Mouse (Mus musculus) CH12.LX (cell line): ENCODE results near the gene Ppp1r37. TPM values are rescaled to one million over a fixed set of nuclear protein-coding genes. Genes with fewer than 3 reads are reported as not detected.

Experiments used
- DNase-seq: peaks from one replicate; pipeline ENCODE4 v3.0.0-alpha.2; 2013; ENCODE audit errors: extremely low read depth
- H3K27ac ChIP-seq: 2 replicates; pipeline ENCODE4 v1.5.1; 2012; ENCODE audit warnings: low read depth, mild to moderate bottlenecking, control low read depth, moderate library complexity; ENCODE audit not compliant: insufficient read depth
- H3K27me3 ChIP-seq: replicated peaks from 2 replicates; pipeline ENCODE3; 2012; ENCODE audit warnings: inconsistent platforms
- H3K36me3 ChIP-seq, 2 experiments: replicated peaks in 1 of 2; 2 replicates each; pipeline versions ENCODE3 to v1.6.1; 2012; ENCODE audit warnings: inconsistent platforms in 1 of 2, low read length in 1 of 2, mild to moderate bottlenecking in 1 of 2, mixed read lengths in 1 of 2, moderate library complexity in 1 of 2; ENCODE audit not compliant: control insufficient read depth in 1 of 2, insufficient read depth in 1 of 2
- H3K4me1 ChIP-seq, 2 experiments: 2 replicates each; pipeline ENCODE4 v1.6.1; 2012; ENCODE audit warnings: inconsistent platforms in 1 of 2, moderate library complexity in 1 of 2; ENCODE audit not compliant: insufficient read depth in 2 of 2, control insufficient read depth in 1 of 2
- H3K4me2 ChIP-seq: 2 replicates; pipeline ENCODE4 v1.6.1; 2012; ENCODE audit warnings: low read depth, mild to moderate bottlenecking, control low read depth; ENCODE audit not compliant: poor library complexity, insufficient read depth, severe bottlenecking
- H3K4me3 ChIP-seq, 3 experiments: fragments of 150-350 bp in 1 of 3; sonication (generic) in 1 of 3; replicated peaks in 1 of 3; 2 replicates each; pipeline versions ENCODE3 to v1.5.1; 2011 to 2012; ENCODE audit warnings: low read depth in 2 of 3, low read length in 2 of 3, mild to moderate bottlenecking in 2 of 3, moderate library complexity in 2 of 3, control low read depth in 1 of 3, improper control_type of control experiment in 1 of 3, inconsistent platforms in 1 of 3, mixed read lengths in 1 of 3; ENCODE audit not compliant: poor library complexity in 1 of 3
- H3K79me2 ChIP-seq: replicated peaks from 2 replicates; pipeline ENCODE4 v1.6.1; 2012; ENCODE audit warnings: mild to moderate bottlenecking, moderate library complexity; ENCODE audit not compliant: control insufficient read depth, poor library complexity, insufficient read depth, severe bottlenecking; ENCODE audit errors: extremely low read depth
- H3K9ac ChIP-seq: 2 replicates; pipeline ENCODE4 v1.6.1; 2012; ENCODE audit warnings: low read depth, mild to moderate bottlenecking, control low read depth, moderate library complexity; ENCODE audit not compliant: insufficient read depth
- H3K9me3 ChIP-seq: replicated peaks from 2 replicates; pipeline ENCODE3; 2012; ENCODE audit warnings: low read length, inconsistent platforms, mixed read lengths
- BHLHE40 ChIP-seq: IDR thresholded peaks from 2 replicates; pipeline ENCODE4 v1.6.1; 2011; ENCODE audit warnings: mild to moderate bottlenecking, low read depth, low read length, improper control_type of control experiment
- CTCF ChIP-seq, 2 experiments: IDR thresholded peaks in 1 of 2; conservative IDR thresholded peaks in 1 of 2; 2 replicates each; pipeline ENCODE4 v1.5.1; 2011 to 2012; ENCODE audit warnings: low read depth in 2 of 2, low read length in 2 of 2, improper control_type of control experiment in 1 of 2, inconsistent platforms in 1 of 2, mild to moderate bottlenecking in 1 of 2, moderate library complexity in 1 of 2
- E2F4 ChIP-seq: IDR thresholded peaks from 2 replicates; pipeline ENCODE4 v1.6.1; 2011; ENCODE audit warnings: low read depth, low read length, improper control_type of control experiment; ENCODE audit not compliant: insufficient replicate concordance
- EP300 ChIP-seq: IDR thresholded peaks from 2 replicates; pipeline ENCODE4 v1.6.1; 2011; ENCODE audit warnings: low read length, improper control_type of control experiment
- GABPA ChIP-seq: IDR thresholded peaks from 2 replicates; pipeline ENCODE4 v1.6.1; 2012; ENCODE audit warnings: low read depth, low read length, improper control_type of control experiment, inconsistent platforms; ENCODE audit not compliant: insufficient replicate concordance
- IRF4 ChIP-seq: IDR thresholded peaks from 2 replicates; pipeline ENCODE4 v1.6.1; 2014; ENCODE audit warnings: low read depth, mild to moderate bottlenecking, inconsistent platforms, low read length, improper control_type of control experiment
- JUN ChIP-seq: IDR thresholded peaks from 2 replicates; pipeline ENCODE4 v1.6.1; 2011; ENCODE audit warnings: low read depth, mild to moderate bottlenecking, low read length, improper control_type of control experiment, moderate library complexity; ENCODE audit not compliant: insufficient read depth
- KAT2A ChIP-seq: IDR thresholded peaks from 2 replicates; pipeline ENCODE4 v1.6.1; 2012; ENCODE audit warnings: low read length, improper control_type of control experiment, inconsistent platforms; ENCODE audit not compliant: insufficient replicate concordance
- MAX ChIP-seq: IDR thresholded peaks from 2 replicates; pipeline ENCODE4 v1.6.1; 2011; ENCODE audit warnings: low read length, improper control_type of control experiment
- MXI1 ChIP-seq: IDR thresholded peaks from 2 replicates; pipeline ENCODE4 v1.6.1; 2011; ENCODE audit warnings: mild to moderate bottlenecking, low read depth, low read length, improper control_type of control experiment
- MYC ChIP-seq: IDR thresholded peaks from 2 replicates; pipeline ENCODE4 v1.6.1; 2011; ENCODE audit warnings: low read depth, mild to moderate bottlenecking, improper control_type of control experiment, low read length
- NELFE ChIP-seq: IDR thresholded peaks from 2 replicates; pipeline ENCODE4 v1.6.1; 2011; ENCODE audit warnings: low read depth, low read length, improper control_type of control experiment
- SIN3A ChIP-seq: IDR thresholded peaks from 2 replicates; pipeline ENCODE4 v1.6.1; 2012; ENCODE audit warnings: low read length, improper control_type of control experiment, inconsistent platforms
- SMC3 ChIP-seq: IDR thresholded peaks from 2 replicates; pipeline ENCODE4 v1.6.1; 2011; ENCODE audit warnings: low read depth, low read length, improper control_type of control experiment
- TBP ChIP-seq: conservative IDR thresholded peaks from 2 replicates; pipeline ENCODE4 v1.6.1; 2011; ENCODE audit warnings: low read depth, low read length, improper control_type of control experiment
- TCF12 ChIP-seq: IDR thresholded peaks from 2 replicates; pipeline ENCODE4 v1.6.1; 2014; ENCODE audit warnings: low read depth, mild to moderate bottlenecking, inconsistent platforms, low read length, improper control_type of control experiment
- UBTF ChIP-seq: IDR thresholded peaks from 2 replicates; pipeline ENCODE4 v1.6.1; 2012; ENCODE audit warnings: low read depth, mild to moderate bottlenecking, inconsistent platforms, low read length, improper control_type of control experiment, moderate library complexity
- USF1 ChIP-seq: IDR thresholded peaks from 2 replicates; pipeline ENCODE4 v1.6.1; 2014; ENCODE audit warnings: low read depth, mild to moderate bottlenecking, inconsistent platforms, low read length, improper control_type of control experiment
- dilution Hi-C: fragments of 300-500 bp; cut with MboI; formaldehyde crosslinking; loops from 2 replicates; pipeline ENCODE4 v1.14.3; 2020; ENCODE audit warnings: low sequenced_read_pairs; ENCODE audit not compliant: extremely low pct_unique_long_range_greater_than_20kb, extremely low pct_ligation_motif_present
- in situ Hi-C: fragments of 300-500 bp; cut with MboI; formaldehyde crosslinking; loops from 3 replicates; pipeline ENCODE4 v1.14.3; 2019; ENCODE audit warnings: low sequenced_read_pairs, low pct_ligation_motif_present, low pct_unique_long_range_greater_than_20kb, mixed read lengths
- polyA plus RNA-seq: library from polyadenylated mRNA; unstranded; fragments of >175 nt; gene quantifications from 2 replicates; pipeline ENCODE4 v1.2.1, GENCODE M21; 2012; ENCODE audit warnings: low read depth; ENCODE audit not compliant: insufficient read length
- total RNA-seq, 2 experiments: library from RNA; depleted of rRNA; stranded (reverse); fragments of 300-350 nt in 1 of 2; fragments of >200 nt in 1 of 2; gene quantifications; 2 replicates each; pipeline ENCODE4 v1.2.3; 2012 to 2014

Ppp1r37 gene
- total and polyA plus RNA-seq, 3 experiments: 7.3 to 15.7 (median 13.8) TPM

DNA sequence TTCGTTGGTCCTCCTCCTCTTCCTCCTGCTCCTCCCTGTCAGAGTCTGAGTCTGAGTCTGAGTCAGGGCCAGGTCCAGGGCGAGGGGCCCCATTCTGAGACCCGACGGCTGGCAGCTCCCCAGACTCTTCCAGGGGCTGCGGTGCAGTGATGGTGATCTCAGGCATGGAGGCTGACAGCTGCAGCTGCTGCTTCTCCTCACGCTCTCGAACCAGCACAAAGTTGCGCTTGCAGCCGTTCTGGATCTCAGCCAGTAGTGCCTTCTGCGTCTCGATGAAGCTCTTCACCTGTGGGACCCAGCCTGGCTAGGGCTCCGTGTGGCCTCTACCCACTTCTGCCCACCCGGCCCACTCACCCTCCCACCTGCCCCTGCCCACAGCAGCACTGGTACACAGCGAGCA is 30.6 kb downstream of the Ppp1r37 start:
- Histone ChIP-seq H3K27me3 (no peaks in the 10 kb centered on the region), H3K4me3 (no peak overlapping the region), H3K9ac (no peak overlapping the region), H3K27ac (no peak overlapping the region), H3K4me2 (no peak overlapping the region), H3K36me3 (peaks cover 66 to 89% of the 10 kb centered on the region in 2 experiments), H3K79me2 (no peaks in the 10 kb centered on the region), H3K4me1 (peaks cover 3 to 41% of the 10 kb centered on the region in 2 experiments), H3K9me3 (no peaks in the 10 kb centered on the region)
- in situ Hi-C loops: no loop called here
- dilution Hi-C loops: no loop called here
- no peak for DNase-seq
- TF ChIP-seq GABPA: no peak
- no peak for TF ChIP-seq MXI1
- no peak for TF ChIP-seq SMC3
- TF ChIP-seq USF1: no peak
- TF ChIP-seq SIN3A: no peak
- no peak for TF ChIP-seq TBP
- no peak for TF ChIP-seq NELFE
- no peak for TF ChIP-seq MAX
- no peak for TF ChIP-seq BHLHE40
- TF ChIP-seq EP300: no peak
- no peak for TF ChIP-seq UBTF
- no peak for TF ChIP-seq JUN
- no peak for TF ChIP-seq MYC
- no peak for TF ChIP-seq E2F4

DNA sequence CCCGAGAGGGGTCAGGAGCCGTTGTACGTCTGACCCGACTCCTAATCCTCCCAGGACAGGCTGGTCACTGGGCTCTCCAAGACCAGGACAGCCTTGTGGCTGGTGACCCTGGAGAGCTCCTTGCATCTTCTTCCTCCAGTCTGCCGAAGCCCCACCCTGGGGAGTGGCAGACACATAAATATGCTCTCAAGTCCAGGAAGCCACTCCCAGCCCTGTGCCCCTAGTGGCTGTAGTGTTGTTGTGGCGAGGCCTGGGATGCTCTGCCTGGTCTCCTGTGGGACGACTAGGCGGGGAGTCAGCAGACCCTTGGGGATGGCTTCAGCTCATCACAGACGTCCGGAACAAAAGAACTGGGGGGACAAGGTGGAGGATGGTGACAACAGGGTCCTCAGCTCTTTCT is 31.8 kb downstream of the Ppp1r37 start:
- Histone ChIP-seq H3K36me3 (peaks cover 61 to 82% of the 10 kb centered on the region in 2 experiments), H3K4me1 (peaks cover under 1 to 32% of the 10 kb centered on the region in 2 experiments), H3K27me3 (no peaks in the 10 kb centered on the region)
- peak; percentile 43 for DNase-seq
- peak in 1 of 2 experiments; percentile 11; a peak in 1 of 4 replicates for TF ChIP-seq CTCF (conservative IDR thresholded peaks at IDR 0.05 in 1 of 2, IDR thresholded peaks at IDR 0.05 in 1 of 2; ENCODE audit: low read depth in 2 of 2, low read length in 2 of 2)
- TF ChIP-seq IRF4: no peak
- TF ChIP-seq TCF12: no peak
- TF ChIP-seq MAX: no peak
- TF ChIP-seq KAT2A: no peak
- TF ChIP-seq, all 38 proteins: peak for 1
- no peak overlapping the region for H3K4me3 ChIP-seq
- H3K79me2 ChIP-seq: no peaks in the 10 kb centered on the region
- dilution Hi-C loops: no loop called here
- no peak overlapping the region for H3K4me2 ChIP-seq
- H3K9ac ChIP-seq: no peak overlapping the region
- in situ Hi-C loops: no loop called here
- H3K27ac ChIP-seq: no peak overlapping the region
- no peaks in the 10 kb centered on the region for H3K9me3 ChIP-seq
